Mouse (Mus musculus): Measurements from ENCODE around the gene Nrip2.
A peak's percentile ranks its signal among the peaks of the same experiment; 100 is the strongest.
"Not testable (repeated sequence)": the region's sequence is repeated elsewhere in the genome, so short reads cannot be mapped to it uniquely, and the experiment has no call there.

Nrip2 gene

DNA sequence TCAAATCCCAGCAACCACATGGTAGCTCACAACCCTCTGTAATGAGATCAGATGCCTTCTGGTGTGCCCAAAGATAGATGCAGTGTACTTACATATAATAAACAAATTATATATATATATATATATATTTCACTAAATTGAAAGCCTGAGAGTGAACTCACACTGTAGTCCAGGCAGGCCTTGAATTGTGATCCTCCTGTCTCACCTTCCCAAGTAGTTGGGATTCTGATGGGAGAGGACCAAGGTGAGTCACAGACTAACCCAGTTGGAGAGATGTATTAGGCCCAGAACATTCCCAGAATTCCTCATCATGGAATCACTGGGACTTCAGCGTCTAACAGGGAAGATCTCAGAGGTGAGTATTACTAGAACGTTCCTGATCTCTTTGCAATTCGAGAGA, at the start of gene Nrip2:
Gene Nrip2 (plus strand): TSS at position 301 of the 400 bp plus-strand sequence.
- no peak for DNase-seq (ENCODE audit: low read depth, low spot score)

DNA sequence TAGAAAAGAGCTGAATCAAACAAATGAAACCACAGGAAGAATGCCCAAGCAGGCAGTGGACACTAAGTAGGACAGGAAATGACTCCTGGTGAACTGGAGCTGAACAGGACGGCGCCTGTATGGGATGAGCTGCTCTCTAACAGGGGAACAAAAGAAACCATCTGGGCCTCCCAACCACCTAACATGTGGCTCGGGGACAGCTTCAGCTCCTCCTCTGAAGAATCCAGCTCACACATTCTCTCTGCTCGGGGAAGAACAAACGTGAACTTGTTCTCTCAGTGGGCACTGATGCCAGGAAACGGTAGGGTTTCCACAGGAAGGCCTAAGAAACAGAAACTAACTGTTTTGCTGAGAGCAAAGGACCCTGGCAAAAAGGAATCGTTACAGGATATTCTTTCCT, 49.4 kb upstream of the Nrip2 start:
- no peak for DNase-seq (ENCODE audit: low read depth, low spot score)

DNA sequence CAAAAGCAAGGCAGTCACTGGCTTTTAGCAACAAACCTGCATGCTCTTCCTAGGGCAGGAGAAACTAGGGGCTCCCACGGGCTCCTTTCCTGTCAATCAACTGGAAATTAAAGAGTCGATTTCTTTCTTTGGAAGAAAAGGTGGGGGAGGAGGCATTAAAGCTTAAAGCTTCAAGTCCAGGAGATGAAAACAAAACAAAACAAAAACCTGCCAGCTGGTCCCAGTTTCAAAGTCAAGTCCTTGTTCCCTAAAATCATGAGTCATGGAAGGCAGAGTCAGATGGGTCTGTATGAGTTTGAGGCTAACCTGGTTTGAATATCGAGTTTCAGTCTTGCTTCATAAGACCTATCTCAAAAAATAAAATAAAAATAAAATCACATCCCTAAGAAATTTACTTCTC, 45.0 kb upstream of the Nrip2 start:
- no peak for DNase-seq (ENCODE audit: low read depth, low spot score)

DNA sequence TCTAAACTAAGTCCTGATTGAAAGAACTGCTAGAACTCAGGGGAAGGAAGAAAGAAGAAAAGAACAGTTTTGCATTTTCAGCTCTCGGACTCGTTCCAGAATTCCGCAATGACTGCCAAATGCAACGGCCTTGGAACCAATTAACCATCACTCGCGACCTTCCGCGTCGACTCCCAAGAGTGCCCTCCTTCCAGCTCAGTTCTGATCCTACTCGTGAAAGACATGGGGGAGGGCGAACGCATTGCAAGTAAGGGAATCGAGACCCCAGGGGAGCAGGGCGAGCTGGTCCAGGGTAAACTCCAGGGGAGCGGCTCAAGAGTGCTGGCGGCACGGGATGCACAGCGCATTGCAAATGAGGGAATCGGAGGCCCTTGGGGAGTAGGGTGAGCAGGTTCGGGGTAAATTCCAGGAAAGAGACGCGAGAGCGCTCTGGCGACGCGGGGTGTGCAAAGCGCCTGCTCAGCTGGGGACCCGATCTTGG, 43.9 kb upstream of the Nrip2 start:
- DNase-seq (ENCODE audit: low read depth, low spot score) = no peak

DNA sequence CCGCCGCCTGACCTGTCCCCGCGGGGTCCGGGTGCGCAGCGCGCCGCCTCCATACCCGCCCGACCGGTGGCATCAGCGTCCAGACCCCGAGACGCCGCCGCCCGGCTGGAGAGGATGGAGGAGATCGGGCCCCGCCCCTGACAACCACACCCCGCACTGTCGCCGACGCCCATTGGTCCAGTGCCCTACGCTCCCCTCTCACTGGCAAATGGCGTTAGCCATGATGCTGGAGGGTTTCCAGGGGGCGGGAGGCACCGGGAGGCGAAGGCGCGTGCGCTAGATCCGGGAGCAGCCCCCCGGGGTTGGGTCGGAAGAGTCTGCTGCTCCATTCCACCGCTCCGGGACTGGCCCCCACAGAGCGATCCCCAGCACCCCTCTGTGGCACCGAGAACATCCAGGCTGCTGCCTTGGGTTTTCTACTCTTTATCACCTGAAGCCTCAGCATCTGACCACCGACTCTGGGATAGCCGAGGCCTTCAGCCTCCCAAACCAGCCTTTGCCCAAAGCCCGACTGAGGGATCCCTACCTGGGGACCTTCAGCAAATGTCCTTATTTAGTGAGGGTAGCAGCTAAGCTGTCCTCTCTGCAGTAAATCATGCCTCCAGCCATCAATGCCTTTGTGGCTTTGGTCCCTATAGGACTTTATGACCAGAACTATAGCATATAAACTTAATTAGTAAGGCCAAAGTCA, 43.2 kb upstream of the Nrip2 start, which contains the start of gene Tulp3:
Gene Tulp3 (minus strand): TSS at position 126 of the 691 bp plus-strand sequence.
- DNase-seq (ENCODE audit: low read depth, low spot score) = peak; percentile 94

DNA sequence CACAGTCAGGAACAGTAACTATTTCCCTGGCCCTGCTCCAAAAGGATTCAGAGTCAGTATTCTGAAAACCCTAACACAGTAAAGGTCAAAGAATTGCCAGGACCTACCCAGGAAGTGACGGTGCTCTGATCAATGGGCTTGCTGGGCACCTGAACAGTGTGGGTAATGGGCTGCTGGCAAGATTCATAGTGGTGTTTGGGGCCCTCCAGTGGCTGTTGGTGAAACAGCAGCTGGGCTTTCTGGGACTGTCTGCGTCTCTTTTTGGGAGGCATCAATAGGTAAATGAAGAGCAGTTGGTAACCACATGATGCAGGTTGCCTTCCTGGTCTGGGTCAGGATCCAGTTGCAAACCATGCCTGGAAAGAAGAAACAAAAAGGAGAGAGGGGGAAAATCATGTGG, 40.1 kb upstream of the Nrip2 start:
- no peak for DNase-seq (ENCODE audit: low read depth, low spot score)

DNA sequence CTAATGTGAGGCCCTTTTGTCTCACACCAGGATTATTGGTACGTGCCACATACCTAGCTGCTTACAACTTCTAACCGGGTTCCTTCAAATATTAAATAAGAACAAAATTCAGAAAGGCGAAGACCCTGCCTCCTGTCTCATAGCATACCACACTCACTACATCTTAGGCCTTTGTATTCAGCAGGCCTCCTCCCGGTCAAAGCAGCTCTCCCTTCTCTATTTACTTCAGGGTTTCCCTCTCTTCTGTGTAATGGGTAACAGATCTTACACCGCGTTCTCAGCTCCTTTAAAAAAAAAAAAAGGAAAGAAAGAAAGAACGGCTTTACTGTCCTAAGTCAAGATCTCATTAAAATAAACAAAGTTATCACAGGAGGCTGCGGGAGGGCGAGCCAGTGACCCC, 37.2 kb upstream of the Nrip2 start:
- DNase-seq (ENCODE audit: low read depth, low spot score) = no peak

DNA sequence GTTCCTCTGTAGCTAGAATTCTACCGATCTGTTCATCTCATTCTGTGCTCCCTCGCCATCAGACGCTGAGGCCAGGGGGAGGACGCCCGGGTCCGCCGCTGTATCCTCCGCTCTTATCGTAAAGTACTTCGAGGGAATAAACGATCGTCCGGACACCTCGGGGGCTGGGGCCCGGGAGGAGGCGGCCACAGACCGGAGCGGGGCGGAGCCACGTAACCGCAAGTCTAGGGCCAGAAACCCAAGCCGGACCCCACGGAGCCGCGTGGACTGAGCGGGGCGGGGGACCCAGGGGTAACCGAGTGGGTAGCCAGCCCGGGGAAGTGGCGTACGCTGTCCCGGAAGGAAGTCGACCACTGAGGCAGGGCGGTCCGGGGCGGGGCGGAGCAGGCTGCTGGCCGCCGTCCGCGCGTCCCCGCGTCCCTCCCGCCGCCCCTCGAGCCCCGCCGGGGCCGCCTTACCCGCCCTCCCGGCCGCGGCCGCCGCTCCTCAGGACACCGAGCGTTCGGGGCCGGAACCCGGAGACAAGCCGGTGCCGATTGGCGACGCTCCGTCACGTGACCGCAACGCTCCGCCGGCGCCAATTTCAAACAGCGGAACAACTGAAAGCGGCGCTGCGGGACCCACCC, 36.6 kb upstream of the Nrip2 start, which contains the start of the genes Rhno1 and Foxm1:
Gene Rhno1 (minus strand): TSS at position 531 of the 626 bp plus-strand sequence.
Gene Foxm1 (plus strand): TSS at position 587 of the 626 bp plus-strand sequence.
- DNase-seq (ENCODE audit: low read depth, low spot score) = peak; percentile 68

DNA sequence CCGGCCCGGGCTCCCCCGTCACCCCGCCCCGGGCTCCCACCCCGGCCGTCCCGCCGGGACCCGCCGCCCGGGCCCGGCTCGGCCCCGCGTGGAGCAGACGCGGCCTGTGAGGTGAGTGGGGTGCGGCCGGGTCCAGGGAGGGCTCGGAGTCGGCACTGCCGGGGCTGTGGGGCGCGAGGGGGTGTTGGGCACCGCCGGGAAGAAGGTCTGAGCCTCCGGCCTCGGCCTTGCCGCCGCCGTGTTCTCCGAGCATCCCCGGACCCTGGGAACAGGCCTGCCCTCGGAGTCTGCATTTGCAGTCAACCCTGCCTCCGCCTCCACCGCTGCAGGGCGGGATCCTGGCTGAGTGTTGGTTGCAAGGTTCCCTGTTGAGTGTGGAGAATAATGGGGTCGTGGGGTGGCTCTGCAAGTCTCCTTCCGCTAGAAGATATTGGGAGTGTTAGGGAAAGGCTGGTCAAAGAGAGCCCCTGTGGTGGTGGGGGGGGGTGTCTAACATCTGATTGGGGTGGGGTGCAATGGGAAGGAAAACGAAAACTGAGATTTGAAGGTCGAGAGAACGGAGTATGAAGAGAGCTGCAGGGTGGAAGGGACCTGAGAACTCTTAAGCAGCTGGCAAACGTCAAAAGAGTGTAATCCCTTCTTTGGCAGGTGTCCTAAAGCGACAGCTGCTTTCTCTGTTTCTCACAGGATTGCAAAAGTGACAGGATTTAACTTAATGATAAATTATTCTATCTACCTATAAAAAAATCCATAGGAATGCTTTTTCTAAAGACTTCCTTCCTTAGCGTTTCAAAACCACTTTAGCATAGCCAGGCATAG, 35.9 kb upstream of the Nrip2 start:
- DNase-seq (ENCODE audit: low read depth, low spot score) = no peak

DNA sequence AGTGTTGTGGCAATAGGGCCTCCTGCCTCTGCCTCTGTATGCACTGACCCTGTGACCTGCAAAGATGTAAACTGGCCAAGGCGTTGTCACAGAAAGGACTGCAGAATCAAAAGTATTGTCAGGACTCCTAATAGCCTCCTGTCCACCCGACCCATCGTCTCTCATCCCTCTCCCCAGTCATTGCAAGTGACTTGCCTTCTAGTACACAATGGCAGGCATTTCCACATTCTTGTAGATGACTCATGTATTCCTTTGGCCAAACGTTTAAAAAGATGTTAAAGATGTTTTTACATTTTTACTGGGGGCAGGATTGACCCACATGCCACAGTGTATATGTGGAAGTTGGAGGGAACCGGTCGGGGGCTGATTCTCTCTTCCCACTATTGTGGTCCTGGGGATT, 34.4 kb upstream of the Nrip2 start:
- DNase-seq (ENCODE audit: low read depth, low spot score) = no peak

DNA sequence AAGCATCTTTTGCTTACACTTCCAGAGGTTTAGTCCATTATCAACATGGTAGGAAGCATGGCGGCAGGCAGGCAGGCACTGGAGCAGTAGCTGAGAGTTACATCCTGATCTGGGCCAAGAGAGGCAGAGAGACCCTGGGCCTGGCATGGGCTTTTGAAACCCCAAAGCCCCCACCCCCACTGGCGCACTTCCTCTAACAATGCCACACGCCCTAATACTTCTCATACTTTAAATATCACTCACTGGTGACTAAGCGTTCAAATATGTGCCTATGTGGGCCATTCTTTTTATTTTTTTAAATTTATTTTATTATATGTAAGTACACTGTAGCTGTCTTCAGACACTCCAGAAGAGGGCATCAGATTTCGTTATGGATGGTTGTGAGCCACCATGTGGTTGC, 32.6 kb upstream of the Nrip2 start:
- no peak for DNase-seq (ENCODE audit: low read depth, low spot score)

DNA sequence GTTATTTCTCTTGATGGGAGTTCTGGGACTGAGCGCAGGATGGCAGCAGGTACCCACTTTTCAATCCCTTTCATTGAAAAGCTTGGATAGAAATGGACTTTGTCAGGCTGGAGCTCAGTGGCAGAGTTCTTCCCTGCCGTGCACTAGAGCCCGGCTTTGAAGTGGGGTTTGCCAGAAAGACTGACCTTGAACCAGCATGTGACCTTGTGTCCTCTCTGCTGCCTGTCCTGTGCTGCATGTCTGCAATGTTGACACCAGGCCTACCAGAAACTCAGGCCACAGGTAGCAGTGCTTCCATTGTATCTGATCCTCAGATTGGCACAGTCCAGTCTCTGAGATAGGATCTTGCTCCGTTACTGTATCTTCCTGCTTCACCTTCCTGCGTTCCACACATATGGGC, 29.1 kb upstream of the Nrip2 start:
- DNase-seq (ENCODE audit: low read depth, low spot score) = no peak

DNA sequence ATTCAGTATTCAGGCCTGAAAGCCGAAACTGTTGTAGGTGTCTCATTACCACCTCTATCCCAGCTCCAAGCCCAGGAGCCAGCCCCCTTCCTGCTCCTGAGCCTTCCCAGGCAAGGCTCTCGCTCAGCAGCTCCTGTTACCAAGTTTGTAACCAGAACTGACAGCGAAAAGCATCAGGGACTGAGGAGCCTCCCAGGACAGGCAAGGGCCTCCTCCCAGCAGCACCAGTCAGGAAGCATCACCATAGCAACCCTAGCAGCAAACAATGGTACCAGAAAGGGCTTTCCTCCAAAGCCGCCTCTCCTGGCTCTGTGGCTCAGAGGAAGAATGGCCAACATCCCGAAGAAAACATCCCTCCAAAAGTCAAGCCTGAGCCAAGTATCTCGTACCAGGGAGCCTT, 23.9 kb upstream of the Nrip2 start, which contains the start of the genes Tex52 and Gm44596:
Gene Tex52 (plus strand): TSS at position 265 of the 400 bp plus-strand sequence.
Gene Gm44596 (plus strand): TSS at position 312 of the 400 bp plus-strand sequence.
- DNase-seq (ENCODE audit: low read depth, low spot score) = no peak

DNA sequence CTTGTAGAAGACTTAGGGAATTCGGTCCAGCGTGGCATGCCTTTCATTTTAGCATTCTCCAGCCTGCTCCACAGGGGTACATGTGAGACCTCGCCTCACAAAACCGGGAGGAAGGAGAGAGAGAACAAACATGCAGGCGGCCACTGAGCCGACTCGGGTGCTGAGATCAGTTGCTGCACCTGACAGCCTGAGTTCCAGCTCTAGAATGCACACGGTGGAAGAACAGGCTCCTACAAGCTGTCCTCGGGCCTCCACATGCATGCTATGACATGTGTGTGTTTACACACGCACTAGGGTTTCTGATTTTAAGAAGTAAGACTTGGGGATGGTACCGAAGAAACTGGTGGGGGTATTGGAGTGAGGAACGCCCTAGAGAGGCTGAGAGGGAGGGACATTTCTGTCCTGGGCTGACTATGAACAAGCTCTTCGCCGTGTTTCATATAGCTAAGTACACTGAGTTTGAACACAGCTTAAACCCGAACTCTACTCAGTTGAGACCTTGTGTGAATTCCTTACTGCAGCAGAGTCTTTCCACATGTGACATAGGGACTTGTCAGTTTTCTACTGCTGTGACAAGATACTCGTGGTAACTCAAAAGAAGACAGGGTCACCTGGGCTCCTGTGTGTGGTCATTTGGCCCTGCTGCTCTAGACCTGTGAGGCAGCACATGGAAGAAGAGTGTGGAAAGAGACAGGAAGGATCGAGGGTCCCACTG, 22.6 kb upstream of the Nrip2 start:
- DNase-seq (ENCODE audit: low read depth, low spot score) = no peak

DNA sequence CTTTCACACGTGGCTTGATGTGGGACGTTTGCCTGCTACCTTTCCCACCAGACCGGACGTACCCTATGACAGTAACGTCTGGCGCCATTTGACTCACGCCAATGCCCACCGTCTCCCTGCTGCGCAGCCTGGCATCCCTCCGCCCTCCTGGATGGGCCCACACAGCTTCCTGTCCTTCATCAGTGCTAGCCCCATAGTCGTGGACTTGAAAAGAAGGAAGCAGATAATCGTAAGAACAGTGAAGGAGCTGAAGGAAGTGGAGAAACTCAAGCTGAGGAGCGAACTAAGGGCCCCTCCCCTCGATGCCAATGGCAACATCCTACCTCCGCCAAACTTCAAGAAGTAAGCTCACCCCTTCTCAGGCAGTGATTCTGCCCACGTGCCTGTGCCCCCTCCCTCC, 19.5 kb upstream of the Nrip2 start:
- DNase-seq (ENCODE audit: low read depth, low spot score) = no peak

DNA sequence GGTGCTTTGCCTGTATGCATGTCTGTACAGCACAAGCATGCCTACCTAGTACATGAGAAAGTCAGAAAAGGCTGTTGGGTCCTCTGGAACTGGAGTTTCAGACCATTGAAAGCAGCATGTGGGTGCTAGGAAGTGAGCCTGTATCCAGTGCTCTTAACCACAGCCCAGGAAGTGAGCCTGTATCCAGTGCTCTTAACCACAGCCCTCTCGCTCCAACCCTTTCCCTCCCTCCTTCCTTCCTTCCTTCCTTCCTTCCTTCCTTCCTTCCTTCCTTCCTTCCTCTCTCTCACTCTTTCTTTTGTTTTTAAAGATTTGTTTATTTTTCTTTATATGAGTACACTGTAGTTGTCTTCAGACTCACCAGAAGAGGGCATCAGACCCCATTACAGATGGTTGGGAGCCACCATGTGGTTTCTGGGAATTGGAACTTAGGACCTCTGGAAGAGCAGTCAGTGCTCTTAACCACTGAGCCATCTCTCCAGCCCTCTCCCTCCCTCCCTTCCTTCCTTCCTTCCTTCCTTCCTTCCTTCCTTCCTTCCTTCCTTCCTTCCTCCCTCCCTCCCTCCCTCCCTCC, 18.4 kb upstream of the Nrip2 start:
- not testable (repeated sequence) for DNase-seq (ENCODE audit: low read depth, low spot score)

DNA sequence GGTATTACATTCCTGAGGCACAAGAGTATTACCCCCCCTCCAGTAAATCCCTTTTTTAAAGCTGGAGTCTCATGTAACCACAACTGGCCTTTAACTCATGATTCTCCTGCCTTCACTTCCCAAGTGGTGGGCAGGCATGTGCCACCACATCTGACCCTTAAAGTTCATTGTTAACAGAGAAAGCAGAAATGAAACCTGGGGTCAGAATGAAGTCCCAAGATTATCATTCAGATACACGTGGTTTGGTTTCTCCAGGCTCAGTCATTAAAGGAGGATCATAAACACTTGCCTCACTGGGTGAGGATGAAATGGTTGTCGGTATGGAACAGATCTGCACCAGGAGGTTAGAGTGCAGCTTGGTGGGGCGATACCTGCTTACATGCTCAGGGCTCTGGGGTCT, 17.8 kb upstream of the Nrip2 start:
- DNase-seq (ENCODE audit: low read depth, low spot score) = no peak

DNA sequence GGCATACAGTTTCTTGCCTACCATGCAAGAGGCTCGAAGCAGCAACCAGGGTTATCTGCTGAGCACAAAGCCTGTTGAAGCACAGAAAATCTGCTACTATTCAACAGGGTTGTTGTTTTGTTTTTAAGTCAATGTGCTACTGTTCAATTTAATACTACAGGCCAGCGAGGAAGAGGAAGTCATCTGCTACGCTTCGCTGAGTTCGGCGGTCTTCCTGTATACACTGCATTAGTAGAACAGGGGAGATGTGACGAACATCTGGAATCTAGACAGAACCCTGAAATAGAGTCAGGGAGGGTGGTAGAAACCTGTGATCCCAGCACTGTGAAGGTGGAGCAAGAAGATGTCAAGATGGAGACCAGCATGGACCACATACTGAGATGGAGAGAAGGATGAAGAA, 15.3 kb upstream of the Nrip2 start:
- no peak for DNase-seq (ENCODE audit: low read depth, low spot score)

DNA sequence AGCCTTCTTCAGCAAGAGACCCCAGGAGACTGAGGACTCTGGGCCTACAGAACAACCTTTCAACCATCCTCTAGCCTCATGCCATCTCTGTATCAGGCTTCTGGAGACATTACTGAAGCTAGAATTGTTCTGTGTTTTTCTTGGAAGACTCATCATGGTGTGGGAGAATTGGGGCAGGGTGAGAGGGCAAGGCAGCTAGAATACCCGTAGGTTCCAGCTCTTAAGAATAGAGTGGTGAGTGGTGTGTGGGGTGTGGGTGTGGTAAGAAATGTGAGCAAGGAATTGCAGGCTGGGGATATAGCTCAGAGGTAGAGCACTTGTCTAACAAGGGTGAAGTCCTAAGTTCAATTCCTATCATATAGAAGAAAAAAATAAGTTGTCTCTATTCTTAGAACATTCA, 14.1 kb upstream of the Nrip2 start:
- DNase-seq (ENCODE audit: low read depth, low spot score) = no peak

DNA sequence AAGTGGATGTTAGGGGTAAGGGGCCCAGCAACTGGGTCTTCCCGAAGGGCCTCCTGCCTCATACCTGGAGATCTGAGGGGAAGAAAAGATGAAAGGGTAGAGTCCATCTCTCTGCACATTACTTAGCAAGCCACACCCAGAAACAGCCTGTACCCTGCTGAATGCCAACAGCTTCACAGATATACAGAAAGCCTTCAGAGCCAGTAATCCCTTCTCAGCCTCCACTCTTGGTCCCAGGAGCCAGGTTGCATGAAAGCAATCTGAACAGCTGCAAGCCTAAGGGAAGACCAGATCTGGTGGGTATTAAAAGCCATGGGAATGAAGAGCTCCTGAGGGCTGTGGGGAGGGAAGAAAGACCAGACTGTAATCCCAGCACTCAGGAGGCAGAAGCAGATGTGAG, 9.9 kb upstream of the Nrip2 start:
- no peak for DNase-seq (ENCODE audit: low read depth, low spot score)

DNA sequence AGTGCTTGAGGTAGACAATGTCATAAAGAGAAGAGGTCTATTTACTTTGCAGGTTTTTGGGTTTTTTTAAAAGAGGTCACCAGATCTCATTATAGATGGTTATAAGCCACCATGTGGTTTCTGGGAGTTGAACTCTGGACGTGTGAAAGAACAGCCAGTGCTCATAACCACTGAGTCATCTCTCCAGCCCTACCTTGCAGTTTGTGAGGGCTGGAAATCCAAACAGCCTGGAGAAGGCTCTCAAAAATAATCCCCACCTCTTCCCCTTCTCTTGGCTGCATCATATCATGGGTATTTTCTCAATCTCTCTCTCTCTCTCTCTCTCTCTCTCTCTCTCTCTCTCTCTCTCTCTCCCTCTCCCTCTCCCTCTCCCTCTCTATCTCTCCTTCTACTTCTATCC, 8.4 kb upstream of the Nrip2 start:
- no peak for DNase-seq (ENCODE audit: low read depth, low spot score)
